In the genomic region with DNA sequence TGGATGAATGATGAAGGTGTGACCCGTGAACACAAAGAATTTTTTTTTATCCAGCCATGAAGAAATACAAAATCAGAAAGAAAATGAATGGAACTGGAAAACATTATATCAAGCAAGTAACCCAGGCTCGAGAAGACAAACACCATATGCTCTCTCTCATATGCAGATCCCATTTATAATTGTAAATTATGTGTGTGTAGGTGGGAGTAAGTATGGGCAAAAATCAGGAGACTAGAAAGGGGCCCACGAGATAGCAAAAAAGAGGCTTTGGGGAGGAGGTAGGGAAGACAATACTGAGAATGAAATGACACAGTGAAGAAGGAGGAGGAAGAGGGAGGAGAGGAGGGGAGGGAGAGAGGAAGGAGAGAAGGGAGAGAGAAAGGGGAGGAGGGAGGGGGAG, we compare ENCODE assay signal across 23 mouse cellular contexts. TPM values are rescaled to one million over a fixed set of nuclear protein-coding genes. Genes with fewer than 3 reads are reported as not detected.
DNase-seq lines count a peak whose midpoint lies in the region; ATAC-seq lines count a peak whose summit lies in the region.
"Had no signal": no experiment of that assay in that cellular context is flagged by ENCODE, and none has a peak within 500 bp of the region (broad histone marks: within the 10 kb centered on the region; RNA-seq: fewer than 3 reads in every experiment).

No protein-coding gene starts in this region.

- intact Hi-C loops in left cerebral cortex, postnatal 14 days (cut with DNase I): no loop called here

- ATAC-seq in frontal cortex, adult (ENCODE audit: low TSS enrichment): peak; percentile 98
- ATAC-seq: activated CD4-positive, CD25-positive, alpha-beta regulatory T cell, adult 4 months; CD4-positive, CD25-positive, alpha-beta regulatory T cell, adult 4 months; forebrain, embryonic 13.5 days; forebrain, embryonic 15.5 days; Patski had no signal

- DNase-seq in frontal cortex, postnatal 10 days (ENCODE audit: low spot score in 2 of 2): no peak
- peak; percentile 4 for DNase-seq in layer of hippocampus, adult 9-10 months (ENCODE audit: low spot score)
- DNase-seq in layer of hippocampus, adult 8-10 months (ENCODE audit: low spot score in 2 of 2): no peak
- DNase-seq in left cerebral cortex, adult 11 months (ENCODE audit: low spot score): peak; percentile 9
- no peak for DNase-seq in left cerebral cortex, postnatal 14 days (ENCODE audit: low spot score in 2 of 2)
- DNase-seq in brain, adult 2 months (ENCODE audit: low read depth, low spot score): peak; percentile 66
- DNase-seq in lung, postnatal 14 days: no peak
- DNase-seq: adrenal gland, adult 8-10 months; adrenal gland, postnatal 14 days; B cell, adult 2 months; cerebellum, adult 11-12 months; cerebellum, adult 2 months; cerebellum, adult 9-10 months; cerebellum, postnatal 10 days; cerebellum, postnatal 25 days had no signal

RNA-seq across cellular contexts. Expression of a gene that starts 27.6 kb away (rescaled TPM):
- 10 to 100 TPM; 66.3 to 73.0 (median 70.9) TPM for total RNA-seq in layer of hippocampus, adult 8-10 months (2022)
- 10 to 100 TPM; 66.2 to 72.1 TPM for total RNA-seq in left cerebral cortex, postnatal 14 days (2021)
- total RNA-seq: CH12.LX, G1E had no signal

Comparison
In these comparisons a context has a peak if more than half of its experiments do, and no peak if none do; other contexts are left out.
1. DNase-seq: peak in layer of hippocampus, adult 9-10 months (single experiment), left cerebral cortex, adult 11 months (single experiment) and brain, adult 2 months (single experiment); none in frontal cortex, postnatal 10 days (0 of 2), layer of hippocampus, adult 8-10 months (0 of 2), left cerebral cortex, postnatal 14 days (0 of 2) and lung, postnatal 14 days (single experiment).